19 mouse cellular contexts compared by ENCODE assay signal in genomic region chr1:143483345-143483744, GRCm38 (mm10).
A peak's percentile ranks its signal among the peaks of the same experiment; 100 is the strongest.
DNase-seq lines count a peak whose midpoint lies in the region; ATAC-seq and TF ChIP-seq lines count a peak whose summit lies in the region.
"Had no signal": no experiment of that assay in that cellular context is flagged by ENCODE, and none has a peak within 500 bp of the region (broad histone marks: within the 10 kb centered on the region; RNA-seq: fewer than 3 reads in every experiment).

No protein-coding gene starts in this region.

- peak; percentile 53; the same call in 1 of the 2 replicates for ATAC-seq in intestine, embryonic 15.5 days
- no peak for ATAC-seq in intestine, postnatal 0 days
- ATAC-seq in intestine, embryonic 16.5 days = peak; percentile 63; the same call in 1 of the 2 replicates
- ATAC-seq: activated CD4-positive, CD25-positive, alpha-beta regulatory T cell, adult 4 months; CD4-positive, CD25-positive, alpha-beta regulatory T cell, adult 4 months; Patski had no signal

- no peaks in the 10 kb centered on the region for H3K27me3 ChIP-seq in intestine, embryonic 15.5 days (replicated peaks)
- H3K27me3 ChIP-seq in intestine, postnatal 0 days (replicated peaks; ENCODE audit: control insufficient read depth, insufficient read depth, low read length) = no peaks in the 10 kb centered on the region
- H3K27me3 ChIP-seq in intestine, embryonic 16.5 days (replicated peaks; ENCODE audit: control insufficient read depth, insufficient read depth, low read length) = no peaks in the 10 kb centered on the region
- H3K27me3 ChIP-seq: CH12.LX, Patski had no signal

- H3K27ac ChIP-seq in intestine, embryonic 15.5 days = no peak overlapping the region
- no peak overlapping the region for H3K27ac ChIP-seq in intestine, postnatal 0 days (ENCODE audit: low read depth, low read length)
- H3K27ac ChIP-seq in intestine, embryonic 16.5 days (ENCODE audit: low read length) = no peak overlapping the region

- WGBS in intestine, embryonic 15.5 days = 68% methylated on average over 4 of the region's 4 CpGs
- WGBS in intestine, postnatal 0 days = 50% methylated on average over 4 of the region's 4 CpGs
- 70% methylated on average over 4 of the region's 4 CpGs for WGBS in intestine, embryonic 16.5 days

- no peak for TF ChIP-seq CTCF in intestine, postnatal 0 days (IDR thresholded peaks at IDR 0.05; ENCODE audit: low read depth)

- DNase-seq in heart, adult 9 months (ENCODE audit: low spot score in 2 of 2) = no peak
- DNase-seq: adrenal gland, adult 2 months; adrenal gland, adult 8-10 months; adrenal gland, postnatal 10 days; adrenal gland, postnatal 14 days; adrenal gland, postnatal 25 days; adrenal gland, postnatal 36 days; B cell, adult 2 months; cerebellum, adult 11 months; cerebellum, adult 11-12 months; cerebellum, adult 18-20 months had no signal

- H3K9me3 ChIP-seq in intestine, embryonic 15.5 days = no peaks in the 10 kb centered on the region
- no peaks in the 10 kb centered on the region for H3K9me3 ChIP-seq in intestine, postnatal 0 days (ENCODE audit: control insufficient read depth)
- no peaks in the 10 kb centered on the region for H3K9me3 ChIP-seq in intestine, embryonic 16.5 days (ENCODE audit: control insufficient read depth, low read length)
- H3K9me3 ChIP-seq: G1E had no signal

- H3K4me1 ChIP-seq in intestine, embryonic 15.5 days (replicated peaks) = no peaks in the 10 kb centered on the region
- H3K4me1 ChIP-seq in intestine, postnatal 0 days (replicated peaks; ENCODE audit: control insufficient read depth, insufficient read depth, low read length) = no peaks in the 10 kb centered on the region
- H3K4me1 ChIP-seq in intestine, embryonic 16.5 days (ENCODE audit: control insufficient read depth, insufficient read depth, low read length) = no peaks in the 10 kb centered on the region

- H3K36me3 ChIP-seq in intestine, embryonic 15.5 days = no peaks in the 10 kb centered on the region
- H3K36me3 ChIP-seq in intestine, postnatal 0 days (ENCODE audit: control insufficient read depth, insufficient read depth) = no peaks in the 10 kb centered on the region
- H3K36me3 ChIP-seq in intestine, embryonic 16.5 days (ENCODE audit: control insufficient read depth, insufficient read depth, low read length) = no peaks in the 10 kb centered on the region
- H3K36me3 ChIP-seq: G1E had no signal

- H3K4me2 ChIP-seq in intestine, embryonic 15.5 days (replicated peaks) = no peak overlapping the region
- H3K4me2 ChIP-seq in intestine, postnatal 0 days (replicated peaks; ENCODE audit: low read depth) = no peak overlapping the region
- H3K4me2 ChIP-seq in intestine, embryonic 16.5 days (ENCODE audit: low read depth, low read length) = no peak overlapping the region

- H3K4me3 ChIP-seq in intestine, embryonic 15.5 days (replicated peaks) = no peak overlapping the region
- no peak overlapping the region for H3K4me3 ChIP-seq in intestine, postnatal 0 days (ENCODE audit: low read depth, low read length)
- H3K4me3 ChIP-seq in intestine, embryonic 16.5 days (ENCODE audit: low read length) = no peak overlapping the region

- no peak overlapping the region for H3K9ac ChIP-seq in intestine, embryonic 15.5 days
- H3K9ac ChIP-seq in intestine, postnatal 0 days (ENCODE audit: low read depth, low read length) = no peak overlapping the region
- no peak overlapping the region for H3K9ac ChIP-seq in intestine, embryonic 16.5 days (ENCODE audit: low read depth, low read length)
